ENCODE assay signal across 17 mouse cellular contexts in the genomic region with DNA sequence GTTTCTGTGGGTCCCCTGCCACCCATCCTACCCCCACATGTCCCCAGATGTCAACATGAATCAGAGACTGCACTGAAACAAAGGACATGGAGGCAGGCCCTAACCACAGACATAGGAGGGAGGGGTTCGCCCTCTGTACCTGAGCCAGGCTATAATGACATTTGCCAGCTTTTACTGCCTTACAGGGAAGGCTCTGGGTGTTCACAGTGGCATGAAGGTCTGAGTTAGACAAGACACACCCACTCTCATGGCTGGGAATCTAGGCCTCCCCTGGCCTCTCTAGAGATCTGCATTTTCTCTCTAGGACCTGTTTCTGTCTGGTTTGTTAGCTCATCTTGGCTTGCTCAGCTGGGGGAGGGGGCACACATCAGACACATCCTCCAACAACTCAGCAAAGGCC.
DNase-seq lines count a peak whose midpoint lies in the region; ATAC-seq and TF ChIP-seq lines count a peak whose summit lies in the region.
"Had no signal": no experiment of that assay in that cellular context is flagged by ENCODE, and none has a peak within 500 bp of the region (broad histone marks: within the 10 kb centered on the region; RNA-seq: fewer than 3 reads in every experiment).

No protein-coding gene starts in this region.

- no peak overlapping the region for H3K4me3 ChIP-seq in liver, embryonic 12.5 days
- no peak overlapping the region for H3K4me3 ChIP-seq in liver, postnatal 0 days (ENCODE audit: low read depth, low read length)
- H3K4me3 ChIP-seq in intestine, postnatal 0 days (ENCODE audit: low read depth, low read length), result no peak overlapping the region
- H3K4me3 ChIP-seq in stomach, embryonic 16.5 days (replicated peaks; ENCODE audit: low read length), result no peak overlapping the region
- H3K4me3 ChIP-seq: midbrain, embryonic 15.5 days had no signal

- H3K27ac ChIP-seq in liver, embryonic 12.5 days, result peak overlapping the region; percentile 41; the same call in 1 of the 2 replicates
- H3K27ac ChIP-seq in liver, postnatal 0 days (ENCODE audit: low read depth), result no peak overlapping the region
- no peak overlapping the region for H3K27ac ChIP-seq in intestine, postnatal 0 days (ENCODE audit: low read depth, low read length)
- H3K27ac ChIP-seq in stomach, embryonic 16.5 days (ENCODE audit: low read length), result no peak overlapping the region; the same call in 1 of the 2 replicates
- H3K27ac ChIP-seq: midbrain, embryonic 15.5 days had no signal

- H3K27me3 ChIP-seq in liver, embryonic 12.5 days (replicated peaks), result no peaks in the 10 kb centered on the region; the same call in 1 of the 2 replicates
- H3K27me3 ChIP-seq in liver, postnatal 0 days (ENCODE audit: insufficient read depth, low read length), result no peaks in the 10 kb centered on the region
- no peaks in the 10 kb centered on the region for H3K27me3 ChIP-seq in intestine, postnatal 0 days (replicated peaks; ENCODE audit: control insufficient read depth, insufficient read depth, low read length)
- H3K27me3 ChIP-seq in stomach, embryonic 16.5 days (ENCODE audit: control insufficient read depth, insufficient read depth, low read length), result no peaks in the 10 kb centered on the region
- H3K27me3 ChIP-seq: CH12.LX; midbrain, embryonic 15.5 days; Patski had no signal

- ATAC-seq in liver, embryonic 12.5 days, result no peak
- no peak for ATAC-seq in liver, postnatal 0 days
- peak; percentile 72 for ATAC-seq in intestine, postnatal 0 days
- peak; percentile 33; the same call in 1 of the 2 replicates for ATAC-seq in stomach, embryonic 16.5 days (ENCODE audit: insufficient read depth, low FRiP score)
- ATAC-seq: forebrain, embryonic 16.5 days; inflammation-experienced regulatory T-cells, adult 6 months; midbrain, embryonic 15.5 days; Patski had no signal

- H3K4me2 ChIP-seq in liver, embryonic 12.5 days, result no peak overlapping the region
- no peak overlapping the region for H3K4me2 ChIP-seq in liver, postnatal 0 days (ENCODE audit: low read depth, low read length)
- H3K4me2 ChIP-seq in intestine, postnatal 0 days (replicated peaks; ENCODE audit: low read depth), result no peak overlapping the region
- no peak overlapping the region for H3K4me2 ChIP-seq in stomach, embryonic 16.5 days (ENCODE audit: low read depth, low read length)
- H3K4me2 ChIP-seq: midbrain, embryonic 15.5 days had no signal

- no peaks in the 10 kb centered on the region; the same call in 1 of the 2 replicates for H3K4me1 ChIP-seq in liver, embryonic 12.5 days
- no peaks in the 10 kb centered on the region for H3K4me1 ChIP-seq in liver, postnatal 0 days (ENCODE audit: insufficient read depth)
- H3K4me1 ChIP-seq in intestine, postnatal 0 days (replicated peaks; ENCODE audit: control insufficient read depth, insufficient read depth, low read length), result 0 out of 2 replicates have a peak, but pooled peaks cover 3% of the 10 kb centered on the region
- H3K4me1 ChIP-seq in stomach, embryonic 16.5 days (ENCODE audit: control insufficient read depth, insufficient read depth, low read length), result peaks cover 7% of the 10 kb centered on the region
- H3K4me1 ChIP-seq: midbrain, embryonic 15.5 days had no signal

- 56% methylated on average over 1 of the region's 1 CpGs for WGBS in liver, embryonic 12.5 days (ENCODE audit: insufficient replicate concordance)
- 63% methylated on average over 1 of the region's 1 CpGs for WGBS in liver, postnatal 0 days (ENCODE audit: insufficient replicate concordance)
- whole genome bisulfite sequencing in intestine, postnatal 0 days, result 33% methylated on average over 1 of the region's 1 CpGs
- 67% methylated on average over 1 of the region's 1 CpGs for WGBS in stomach, embryonic 16.5 days

- no peak for TF ChIP-seq EP300 in liver, postnatal 0 days (IDR thresholded peaks at IDR 0.05; ENCODE audit: low read depth)

- H3K9me3 ChIP-seq in liver, embryonic 12.5 days (replicated peaks), result peaks cover 3% of the 10 kb centered on the region; the same call in 1 of the 2 replicates
- H3K9me3 ChIP-seq in liver, postnatal 0 days (ENCODE audit: low read length), result no peaks in the 10 kb centered on the region
- no peaks in the 10 kb centered on the region for H3K9me3 ChIP-seq in intestine, postnatal 0 days (ENCODE audit: control insufficient read depth)
- no peaks in the 10 kb centered on the region for H3K9me3 ChIP-seq in stomach, embryonic 16.5 days (replicated peaks; ENCODE audit: control insufficient read depth, low read length)
- H3K9me3 ChIP-seq: midbrain, embryonic 15.5 days had no signal

- no peak overlapping the region for H3K9ac ChIP-seq in liver, embryonic 12.5 days
- H3K9ac ChIP-seq in liver, postnatal 0 days (replicated peaks), result no peak overlapping the region
- no peak overlapping the region for H3K9ac ChIP-seq in intestine, postnatal 0 days (ENCODE audit: low read depth, low read length)
- no peak overlapping the region for H3K9ac ChIP-seq in stomach, embryonic 16.5 days (ENCODE audit: low read length)
- H3K9ac ChIP-seq: midbrain, embryonic 15.5 days had no signal

- no peak for TF ChIP-seq CTCF in liver, postnatal 0 days (IDR thresholded peaks at IDR 0.05; ENCODE audit: low read depth)
- no peak for TF ChIP-seq CTCF in intestine, postnatal 0 days (IDR thresholded peaks at IDR 0.05; ENCODE audit: low read depth)

- no peaks in the 10 kb centered on the region for H3K36me3 ChIP-seq in liver, embryonic 12.5 days
- H3K36me3 ChIP-seq in liver, postnatal 0 days (replicated peaks; ENCODE audit: insufficient read depth, low read length), result no peaks in the 10 kb centered on the region
- H3K36me3 ChIP-seq in intestine, postnatal 0 days (ENCODE audit: control insufficient read depth, insufficient read depth), result no peaks in the 10 kb centered on the region
- H3K36me3 ChIP-seq in stomach, embryonic 16.5 days (ENCODE audit: control insufficient read depth, insufficient read depth, low read length), result no peaks in the 10 kb centered on the region
- H3K36me3 ChIP-seq: midbrain, embryonic 15.5 days had no signal

- peak; percentile 23 for DNase-seq in embryo, embryonic 11 days
- DNase-seq in embryo, embryonic 10.5 days (ENCODE audit: low spot score), result no peak
- DNase-seq in liver, postnatal 0 days, result no peak
- DNase-seq in testis, postnatal 14 days (ENCODE audit: low spot score), result no peak
- DNase-seq in natural killer cell, adult 2 months (ENCODE audit: low spot score in 2 of 2), result no peak
- DNase-seq: cerebellum, postnatal 14 days; kidney, postnatal 25 days; right cerebral cortex, postnatal 4 days; thymus, postnatal 25 days had no signal

Comparison
In these comparisons a context has a peak if more than half of its experiments do, and no peak if none do; other contexts are left out.
1. ATAC-seq: peak in intestine, postnatal 0 days (single experiment) and stomach, embryonic 16.5 days (single experiment); none in liver, embryonic 12.5 days (single experiment) and liver, postnatal 0 days (single experiment).